Mouse (Mus musculus): Measurements from ENCODE around the gene Trim17. TPM values are rescaled to one million over a fixed set of nuclear protein-coding genes. Genes with fewer than 3 reads are reported as not detected.

Trim17 gene
- polyA plus RNA-seq, 1 experiment from 2014 or later = 0.19 TPM

DNA sequence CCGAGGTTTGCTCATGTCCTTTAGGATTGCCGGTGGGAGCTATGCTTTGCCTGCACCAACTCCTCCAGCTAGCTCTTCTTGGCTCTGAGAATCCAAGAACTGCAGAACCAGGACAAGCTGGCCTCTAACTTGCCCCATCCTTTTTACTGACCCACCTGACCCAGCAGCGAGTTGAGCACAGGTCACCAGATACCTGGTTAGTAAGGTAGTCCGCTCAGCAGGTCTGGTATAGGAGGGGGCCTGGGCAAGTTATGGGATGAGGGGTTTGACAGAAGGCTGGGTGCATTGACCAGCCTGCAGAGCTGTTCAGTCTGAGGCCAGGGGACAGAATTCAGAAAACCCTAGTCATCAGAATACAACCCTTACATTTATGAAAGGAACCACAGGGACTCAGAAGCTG is 25.4 kb upstream of the Trim17 start:
- Histone ChIP-seq H3K27me3 (replicated peaks; ENCODE audit: low read depth, poor library complexity, severe bottlenecking) (no peaks in the 10 kb centered on the region), H3K36me3 (replicated peaks) (peaks cover 32% of the 10 kb centered on the region), H3K4me3 (no peak overlapping the region), H3K9me3 (no peaks in the 10 kb centered on the region), H3K4me1 (peaks cover 11% of the 10 kb centered on the region), H3K27ac (replicated peaks) (no peak overlapping the region)
- DNase-seq (ENCODE audit: low spot score) = no peak
- WGBS = 75% methylated on average over 4 of the region's 4 CpGs

- Histone ChIP-seq H3K36me3 (replicated peaks) (peaks cover 38% of the 10 kb centered on the region), H3K9me3 (no peaks in the 10 kb centered on the region), H3K27me3 (replicated peaks; ENCODE audit: low read depth, poor library complexity, severe bottlenecking) (no peaks in the 10 kb centered on the region), H3K4me1 (peaks cover 11% of the 10 kb centered on the region), H3K27ac (replicated peaks) (no peak overlapping the region), H3K4me3 (no peak overlapping the region)
- 60% methylated on average over 3 of the region's 3 CpGs for WGBS
- DNase-seq (ENCODE audit: low spot score) = no peak
Measured at GRCm38 (mm10) chr11:58929641-58930040, 24.8 kb upstream of the Trim17 start.

- Histone ChIP-seq H3K27ac (replicated peaks) (no peak overlapping the region), H3K27me3 (replicated peaks; ENCODE audit: low read depth, poor library complexity, severe bottlenecking) (no peaks in the 10 kb centered on the region), H3K9me3 (no peaks in the 10 kb centered on the region), H3K4me3 (no peak overlapping the region), H3K36me3 (replicated peaks) (peaks cover 44% of the 10 kb centered on the region), H3K4me1 (peaks cover 11% of the 10 kb centered on the region)
- no peak for DNase-seq (ENCODE audit: low spot score)
- WGBS = 95% methylated on average over 3 of the region's 3 CpGs
Measured at GRCm38 (mm10) chr11:58930254-58930653, 24.2 kb upstream of the Trim17 start.

DNA sequence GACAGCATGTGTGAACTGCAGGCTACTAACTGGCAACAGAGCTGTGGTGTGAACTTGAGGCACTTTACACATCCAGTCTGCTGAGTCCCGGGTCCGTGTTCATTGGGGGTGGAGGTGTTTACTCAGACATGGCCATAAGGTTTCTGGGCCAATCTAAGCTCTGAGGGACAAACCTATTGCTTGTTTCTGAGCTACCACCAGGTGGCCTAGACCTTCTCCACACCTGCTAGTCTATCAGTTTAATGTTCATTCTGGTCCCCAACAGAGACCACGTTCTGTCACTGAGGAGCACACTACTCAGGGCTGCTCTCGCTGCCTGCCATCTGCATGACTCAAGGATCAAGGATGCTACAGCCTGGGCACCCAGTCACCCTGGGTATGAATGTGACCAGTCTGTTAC is 22.9 kb upstream of the Trim17 start:
- H3K27ac ChIP-seq (replicated peaks) = no peak overlapping the region
- DNase-seq (ENCODE audit: low spot score) = no peak
- H3K9me3 ChIP-seq = no peaks in the 10 kb centered on the region
- H3K36me3 ChIP-seq (replicated peaks) = peaks cover 57% of the 10 kb centered on the region
- no peak overlapping the region for H3K4me3 ChIP-seq
- WGBS = 84% methylated on average over 4 of the region's 4 CpGs
- H3K27me3 ChIP-seq (replicated peaks; ENCODE audit: low read depth, poor library complexity, severe bottlenecking) = no peaks in the 10 kb centered on the region
- peaks cover 11% of the 10 kb centered on the region for H3K4me1 ChIP-seq

DNA sequence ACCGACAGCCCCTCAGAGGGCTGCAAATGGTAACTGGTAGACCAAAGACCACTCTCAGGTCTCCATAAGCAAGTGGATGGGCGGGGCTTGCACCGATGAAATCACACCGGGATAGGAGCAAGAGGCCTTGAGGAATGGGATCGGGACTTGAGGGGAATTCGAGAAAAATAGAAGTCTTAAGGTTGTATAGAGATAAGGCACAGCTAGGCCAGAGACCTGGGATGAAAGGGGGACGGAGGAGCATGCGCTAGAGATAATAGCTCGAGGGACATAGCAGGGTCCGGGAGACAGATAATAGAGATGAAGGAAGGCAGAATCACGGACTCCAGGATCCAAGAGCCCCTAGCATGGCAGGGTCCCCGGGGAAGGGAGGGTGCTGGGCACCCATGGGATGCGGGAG is 16.6 kb upstream of the Trim17 start:
- peak overlapping the region; percentile 97 for H3K4me3 ChIP-seq
- no peaks in the 10 kb centered on the region for H3K9me3 ChIP-seq
- H3K27ac ChIP-seq (replicated peaks) = peak overlapping the region; percentile 96
- H3K27me3 ChIP-seq (replicated peaks; ENCODE audit: low read depth, poor library complexity, severe bottlenecking) = no peaks in the 10 kb centered on the region
- 2% methylated on average over 13 of the region's 13 CpGs for WGBS
- DNase-seq (ENCODE audit: low spot score) = peak; percentile 46
- peaks cover 22% of the 10 kb centered on the region for H3K4me1 ChIP-seq
- peaks cover 42% of the 10 kb centered on the region for H3K36me3 ChIP-seq (replicated peaks)

- DNase-seq (ENCODE audit: low spot score) = peak; percentile 94
- Histone ChIP-seq H3K4me1 (peaks cover 22% of the 10 kb centered on the region), H3K4me3 (peak within 1 kb of the TSS; percentile 97), H3K27ac (replicated peaks) (peak within 1 kb of the TSS; percentile 96), H3K36me3 (replicated peaks) (peaks cover 36% of the 10 kb centered on the region), H3K9me3 (no peaks in the 10 kb centered on the region), H3K27me3 (replicated peaks; ENCODE audit: low read depth, poor library complexity, severe bottlenecking) (0 out of 2 replicates have a peak, but pooled peaks cover 3% of the 10 kb centered on the region)
- under 1% methylated on average over 95 of the region's 95 CpGs for WGBS
Measured at GRCm38 (mm10) chr11:58938322-58939087, 16.0 kb upstream of the Trim17 start, which contains the start of gene Rnf187. TSS of gene Rnf187 (minus strand) at chr11:58938916.

- Histone ChIP-seq H3K27ac (replicated peaks) (peak overlapping the region; percentile 96), H3K9me3 (no peaks in the 10 kb centered on the region)
Measured at GRCm38 (mm10) chr11:58939088-58939439, 15.4 kb upstream of the Trim17 start.

DNA sequence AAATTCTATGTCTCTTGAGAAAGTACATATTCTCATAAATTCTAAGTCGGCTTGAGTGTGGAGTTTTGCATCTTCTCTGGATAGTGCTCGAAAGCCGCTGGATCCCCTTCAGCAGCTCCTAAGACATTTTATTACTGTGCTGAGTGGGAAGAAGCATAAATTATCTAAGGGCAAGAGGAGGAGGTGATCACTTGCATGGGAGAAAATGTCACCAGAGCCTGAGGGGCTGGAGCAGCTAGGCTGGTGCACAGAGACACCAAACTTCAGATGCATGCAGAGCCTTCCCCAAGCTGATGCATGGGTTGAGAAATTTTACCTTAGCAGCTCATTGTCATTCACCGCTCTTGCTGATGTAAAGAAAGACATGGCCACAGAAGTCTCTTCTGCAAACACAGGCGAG is 10.3 kb upstream of the Trim17 start:
- Histone ChIP-seq H3K27me3 (replicated peaks; ENCODE audit: low read depth, poor library complexity, severe bottlenecking) (peaks cover 54% of the 10 kb centered on the region), H3K36me3 (replicated peaks) (no peaks in the 10 kb centered on the region), H3K9me3 (no peaks in the 10 kb centered on the region), H3K27ac (replicated peaks) (no peak overlapping the region), H3K4me3 (no peak overlapping the region), H3K4me1 (peaks cover 12% of the 10 kb centered on the region)
- DNase-seq (ENCODE audit: low spot score) = no peak
- 74% methylated on average over 5 of the region's 5 CpGs for WGBS

More at GRCm38 (mm10) chr11:58939088-58939439, 15.4 kb upstream of the Trim17 start:
- Histone ChIP-seq H3K27me3 (replicated peaks; ENCODE audit: low read depth, poor library complexity, severe bottlenecking) (0 out of 2 replicates have a peak, but pooled peaks cover 8% of the 10 kb centered on the region), H3K36me3 (replicated peaks) (peaks cover 31% of the 10 kb centered on the region), H3K4me1 (peaks cover 22% of the 10 kb centered on the region), H3K4me3 (peak overlapping the region; percentile 97)
- DNase-seq (ENCODE audit: low spot score) = no peak
- WGBS = 18% methylated on average over 6 of the region's 6 CpGs

- peaks cover 14% of the 10 kb centered on the region for H3K4me1 ChIP-seq
- DNase-seq (ENCODE audit: low spot score) = no peak
- H3K4me3 ChIP-seq = no peak overlapping the region
- H3K9me3 ChIP-seq = no peaks in the 10 kb centered on the region
- no peaks in the 10 kb centered on the region for H3K36me3 ChIP-seq (replicated peaks)
- peaks cover 85% of the 10 kb centered on the region for H3K27me3 ChIP-seq (replicated peaks; ENCODE audit: low read depth, poor library complexity, severe bottlenecking)
- WGBS = 83% methylated on average over 3 of the region's 3 CpGs
- H3K27ac ChIP-seq (replicated peaks) = 0 out of 2 replicates have a peak overlapping the region, but pooled peaks have one; percentile 85
Measured at GRCm38 (mm10) chr11:58947306-58947705, 7.2 kb upstream of the Trim17 start.

DNA sequence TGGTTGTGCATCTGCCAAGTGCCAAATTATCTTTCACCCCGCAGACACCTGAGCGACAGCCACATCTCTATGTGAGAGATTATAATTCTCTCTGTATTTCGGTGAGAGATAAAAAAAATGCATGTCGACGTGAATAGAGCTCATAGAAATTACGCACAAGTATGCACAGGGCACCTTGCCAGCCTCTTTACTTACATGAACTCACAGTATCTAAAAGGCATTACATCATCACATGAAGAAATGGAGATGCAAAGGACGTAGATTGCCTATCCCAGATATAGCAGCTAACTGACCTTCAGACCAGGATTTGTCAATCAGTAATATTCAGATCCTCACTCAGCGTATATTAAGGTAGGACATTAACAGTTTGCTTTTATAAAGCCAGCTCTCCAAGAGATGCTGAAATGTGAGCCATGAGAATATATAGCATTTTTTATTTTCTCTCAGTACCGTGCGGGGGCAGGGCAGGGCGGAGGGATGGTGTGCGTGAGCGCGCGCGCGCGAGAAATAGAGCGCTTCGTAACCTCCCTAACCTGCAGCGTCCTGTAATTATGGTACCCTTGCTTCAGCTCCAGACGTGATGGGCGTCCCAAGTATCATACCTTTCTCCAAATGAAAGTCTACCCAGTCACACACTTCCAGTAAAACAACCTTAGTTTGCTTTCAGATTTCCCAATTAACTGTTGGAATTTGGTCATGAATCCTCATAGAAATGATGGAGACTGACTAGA is 6.5 kb upstream of the Trim17 start:
- Histone ChIP-seq H3K36me3 (replicated peaks) (no peaks in the 10 kb centered on the region), H3K27me3 (replicated peaks; ENCODE audit: low read depth, poor library complexity, severe bottlenecking) (peaks cover 86% of the 10 kb centered on the region), H3K27ac (replicated peaks) (peak overlapping the region; percentile 85), H3K9me3 (no peaks in the 10 kb centered on the region), H3K4me1 (peaks cover 18% of the 10 kb centered on the region), H3K4me3 (peak overlapping the region; percentile 64)
- peak; percentile 54 for DNase-seq (ENCODE audit: low spot score)
- WGBS = 22% methylated on average over 23 of the region's 23 CpGs

- peak; percentile 72 for DNase-seq (ENCODE audit: low spot score)
- Histone ChIP-seq H3K27me3 (replicated peaks; ENCODE audit: low read depth, poor library complexity, severe bottlenecking) (peaks cover 80% of the 10 kb centered on the region), H3K9me3 (no peaks in the 10 kb centered on the region), H3K4me1 (peaks cover 26% of the 10 kb centered on the region), H3K36me3 (replicated peaks) (no peaks in the 10 kb centered on the region), H3K4me3 (peak within 1 kb of the TSS; percentile 64), H3K27ac (replicated peaks) (peak within 1 kb of the TSS; percentile 89)
- under 1% methylated on average over 48 of the region's 48 CpGs for WGBS
Measured at GRCm38 (mm10) chr11:58948542-58949479, 5.7 kb upstream of the Trim17 start, which contains the start of gene Hist3h2ba. TSS of gene Hist3h2ba (plus strand) at chr11:58948920.
